Mouse (Mus musculus): ENCODE measurements around the gene Cd200r4. TPM values are rescaled to one million over a fixed set of nuclear protein-coding genes. Genes with fewer than 3 reads are reported as not detected.

Gene Cd200r4
- total RNA-seq, 4 experiments from 2014 or later = 0.25 to 0.91 (median 0.40) TPM; not detected in 1

DNA sequence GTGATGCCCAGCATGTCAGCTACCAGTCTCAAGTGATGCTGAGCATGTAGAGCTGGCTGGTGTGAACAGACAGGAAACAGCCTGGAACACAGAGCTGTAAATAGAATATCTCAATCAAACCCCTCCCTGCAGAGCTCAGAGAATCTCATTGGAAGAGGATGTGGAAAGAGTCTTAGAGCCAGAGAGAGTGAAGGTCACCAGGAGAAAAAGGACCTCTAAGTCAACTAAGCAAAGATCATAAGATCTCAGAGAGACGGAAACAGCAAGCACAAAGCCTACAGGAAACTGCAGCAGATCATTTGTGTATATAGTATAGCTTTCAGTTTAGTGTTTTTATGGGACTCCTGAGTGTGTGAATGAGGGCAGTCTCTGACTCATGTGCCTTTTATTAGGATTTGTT is 63.6 kb downstream of the Cd200r4 start:
- DNase-seq (ENCODE audit: low spot score in 2 of 2) = no peak

- no peak for DNase-seq (ENCODE audit: low spot score in 2 of 2)
Measured at GRCm38 (mm10) chr16:44876625-44877024, 65.1 kb downstream of the Cd200r4 start.

GRCm38 (mm10) chr16:44877595-44877994 is 66.1 kb downstream of the Cd200r4 start:
- DNase-seq (ENCODE audit: low spot score in 2 of 2) = no peak

Other genes starting within 250 kb of the Cd200r4 start
- gene Nepro, start 87.4 kb upstream of the Cd200r4 start, total RNA-seq (2022) = 1 to 10 TPM; 3.7 to 6.0 (median 5.4) TPM
- gene Gtpbp8, start 65.4 kb upstream of the Cd200r4 start, total RNA-seq (2022) = 10 to 100 TPM; 21.0 to 26.3 (median 23.4) TPM
- 1 to 10 TPM in 1 of 4 experiments, under 1 TPM in 3; 0.67 to 1.0 (median 0.91) TPM for gene Cd200r1, start 46.0 kb upstream of the Cd200r4 start, total RNA-seq (2022)
- not detected for gene Cd200r2, start 55.4 kb downstream of the Cd200r4 start, total RNA-seq (2022)
- not detected for gene Cd200r3, start 131.9 kb downstream of the Cd200r4 start, total RNA-seq (2022)

All from left cerebral cortex, adult 8-10 months (tissue).